Mouse (Mus musculus) MEL-GATA-1-ER (cell line): ENCODE results near the gene Usp40.

Experiments used
- DNase-seq: peaks from one replicate; pipeline ENCODE4 v3.0.0-alpha.2; 2012; ENCODE audit warnings: low read depth; ENCODE audit errors: extremely low read depth

Usp40 gene

GRCm38 (mm10) chr1:87947681-87948091, 60.7 kb downstream of the Usp40 start:
- no peak for DNase-seq

- DNase-seq: no peak
Observed at GRCm38 (mm10) chr1:87941765-87942164, 66.6 kb downstream of the Usp40 start.

GRCm38 (mm10) chr1:87936516-87936915, 71.8 kb downstream of the Usp40 start:
- DNase-seq: peak; percentile 25

- no peak for DNase-seq
Observed at GRCm38 (mm10) chr1:87936075-87936474, 72.3 kb downstream of the Usp40 start.

GRCm38 (mm10) chr1:87935546-87935945, 72.8 kb downstream of the Usp40 start:
- DNase-seq: no peak

- DNase-seq: peak; percentile 73
Observed at GRCm38 (mm10) chr1:87935095-87935494, 73.3 kb downstream of the Usp40 start.

- no peak for DNase-seq
Observed at GRCm38 (mm10) chr1:87933051-87933450, 75.3 kb downstream of the Usp40 start.

GRCm38 (mm10) chr1:87929730-87930129, 78.6 kb downstream of the Usp40 start:
- DNase-seq: no peak

- no peak for DNase-seq
Observed at GRCm38 (mm10) chr1:87924888-87925287, 83.5 kb downstream of the Usp40 start.

GRCm38 (mm10) chr1:87922666-87923065, 85.7 kb downstream of the Usp40 start:
- no peak for DNase-seq

GRCm38 (mm10) chr1:87920056-87920614, 88.2 kb downstream of the Usp40 start:
- DNase-seq: no peak

GRCm38 (mm10) chr1:87918061-87918460, 90.3 kb downstream of the Usp40 start:
- DNase-seq: no peak

GRCm38 (mm10) chr1:87917361-87917760, 91.0 kb downstream of the Usp40 start:
- DNase-seq: no peak

- DNase-seq: no peak
Observed at GRCm38 (mm10) chr1:87913356-87913755, 95.0 kb downstream of the Usp40 start.

GRCm38 (mm10) chr1:87910428-87910827, 97.9 kb downstream of the Usp40 start:
- no peak for DNase-seq

GRCm38 (mm10) chr1:87909565-87909964, 98.8 kb downstream of the Usp40 start:
- peak; percentile 28 for DNase-seq

- DNase-seq: no peak
Observed at GRCm38 (mm10) chr1:87908736-87909135, 99.6 kb downstream of the Usp40 start.

GRCm38 (mm10) chr1:87908006-87908405, 100.3 kb downstream of the Usp40 start:
- DNase-seq: no peak

- DNase-seq: no peak
Observed at GRCm38 (mm10) chr1:87906361-87906956, 101.9 kb downstream of the Usp40 start.

GRCm38 (mm10) chr1:87902186-87902585, 106.2 kb downstream of the Usp40 start:
- DNase-seq: no peak

GRCm38 (mm10) chr1:87900979-87901378, 107.4 kb downstream of the Usp40 start:
- no peak for DNase-seq

- DNase-seq: no peak
Observed at GRCm38 (mm10) chr1:87899701-87900100, 108.7 kb downstream of the Usp40 start.

GRCm38 (mm10) chr1:87896921-87897320, 111.4 kb downstream of the Usp40 start:
- DNase-seq: no peak
